Mouse (Mus musculus): ENCODE measurements around the gene Adra1d. TPM values are rescaled to one million over a fixed set of nuclear protein-coding genes. Genes with fewer than 3 reads are reported as not detected.

The Adra1d gene
- polyA plus RNA-seq, 1 experiment from 2014 or later: 1.0 TPM

DNA sequence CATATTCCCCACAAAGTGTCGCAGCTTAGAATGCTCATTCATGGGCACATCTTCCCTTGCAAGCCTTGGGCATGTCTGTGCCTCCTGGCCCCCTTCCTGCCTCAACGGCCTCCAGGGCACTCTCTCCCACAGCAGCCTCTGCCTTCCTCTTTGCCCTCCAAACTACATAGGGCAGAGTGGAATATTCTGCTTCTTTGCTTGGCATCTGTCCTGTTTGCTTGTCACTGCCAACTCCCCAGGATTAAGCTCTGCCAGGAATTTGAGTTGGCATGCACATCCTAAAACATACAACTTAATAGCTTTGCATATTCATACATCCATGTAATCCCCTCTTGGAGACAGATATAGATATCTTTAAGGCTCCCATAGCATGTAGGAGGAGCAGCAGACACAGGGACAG lies 4.2 kb downstream of the Adra1d start:
- Histone ChIP-seq H3K4me3 (ENCODE audit: low read length) (no peak overlapping the region), H3K9me3 (replicated peaks; ENCODE audit: control insufficient read depth, low read length) (no peaks in the 10 kb centered on the region), H3K36me3 (ENCODE audit: control insufficient read depth, insufficient read depth) (no peaks in the 10 kb centered on the region), H3K9ac (ENCODE audit: low read length) (no peak overlapping the region), H3K27me3 (ENCODE audit: control insufficient read depth, insufficient read depth, low read length) (peaks cover 43% of the 10 kb centered on the region), H3K4me1 (ENCODE audit: control insufficient read depth, insufficient read depth, low read length) (0 out of 2 replicates have a peak, but pooled peaks cover 3% of the 10 kb centered on the region), H3K27ac (ENCODE audit: low read length) (no peak overlapping the region), H3K4me2 (ENCODE audit: low read depth, low read length) (no peak overlapping the region)
- ATAC-seq (replicated peaks; ENCODE audit: extremely low read depth, insufficient read depth, low FRiP score): no peak
- WGBS: 73% methylated on average over 2 of the region's 2 CpGs

DNA sequence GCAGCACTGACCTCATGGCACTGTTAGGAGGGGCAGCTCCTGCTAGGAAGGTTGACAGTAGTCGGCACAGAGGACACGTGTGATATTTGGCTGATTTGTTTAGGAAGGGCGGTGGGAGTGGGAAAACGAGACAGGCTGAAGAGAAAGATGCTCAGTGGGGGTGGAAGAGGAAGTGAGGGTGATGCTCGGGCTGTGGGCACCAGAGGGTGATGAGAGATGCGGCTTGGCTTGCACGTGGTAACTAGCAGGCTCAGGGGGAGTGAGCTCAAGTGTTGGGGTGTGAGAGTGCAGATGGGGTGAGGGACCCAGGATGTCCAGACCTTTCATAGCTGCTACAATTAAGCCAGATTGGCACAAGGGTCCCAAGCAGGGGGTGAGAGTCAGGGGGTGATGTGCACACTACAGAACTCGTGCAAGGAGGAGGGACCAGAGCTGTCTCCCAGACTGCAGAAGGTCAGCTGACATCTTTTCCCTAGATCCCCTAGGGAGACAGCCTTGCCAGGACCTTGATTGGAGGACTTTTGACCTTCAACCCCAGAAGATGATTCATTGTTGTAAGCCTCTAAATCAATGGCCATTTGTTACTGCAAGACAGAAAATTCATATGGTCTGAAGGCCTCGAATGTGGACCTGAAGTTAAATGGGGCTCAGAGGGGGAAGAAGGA lies 9.2 kb downstream of the Adra1d start:
- no peak overlapping the region for H3K4me3 ChIP-seq (ENCODE audit: low read length)
- H3K36me3 ChIP-seq (ENCODE audit: control insufficient read depth, insufficient read depth): no peaks in the 10 kb centered on the region
- no peak for ATAC-seq (replicated peaks; ENCODE audit: extremely low read depth, insufficient read depth, low FRiP score)
- H3K9me3 ChIP-seq (replicated peaks; ENCODE audit: control insufficient read depth, low read length): no peaks in the 10 kb centered on the region
- no peaks in the 10 kb centered on the region for H3K4me1 ChIP-seq (ENCODE audit: control insufficient read depth, insufficient read depth, low read length)
- H3K9ac ChIP-seq (ENCODE audit: low read length): no peak overlapping the region
- H3K4me2 ChIP-seq (ENCODE audit: low read depth, low read length): no peak overlapping the region
- H3K27ac ChIP-seq (ENCODE audit: low read length): no peak overlapping the region
- H3K27me3 ChIP-seq (ENCODE audit: control insufficient read depth, insufficient read depth, low read length): peaks cover 26% of the 10 kb centered on the region
- WGBS: 27% methylated on average over 9 of the region's 9 CpGs

- no peak for ATAC-seq (replicated peaks; ENCODE audit: extremely low read depth, insufficient read depth, low FRiP score)
- no peak overlapping the region for H3K9ac ChIP-seq (ENCODE audit: low read length)
- H3K9me3 ChIP-seq (replicated peaks; ENCODE audit: control insufficient read depth, low read length): no peaks in the 10 kb centered on the region
- no peak overlapping the region for H3K27ac ChIP-seq (ENCODE audit: low read length)
- no peak overlapping the region for H3K4me3 ChIP-seq (ENCODE audit: low read length)
- no peaks in the 10 kb centered on the region for H3K4me1 ChIP-seq (ENCODE audit: control insufficient read depth, insufficient read depth, low read length)
- WGBS: 51% methylated on average over 7 of the region's 7 CpGs
- no peak overlapping the region for H3K4me2 ChIP-seq (ENCODE audit: low read depth, low read length)
- no peaks in the 10 kb centered on the region for H3K36me3 ChIP-seq (ENCODE audit: control insufficient read depth, insufficient read depth)
- peaks cover 28% of the 10 kb centered on the region for H3K27me3 ChIP-seq (ENCODE audit: control insufficient read depth, insufficient read depth, low read length)
These were observed 10.1 kb downstream of the Adra1d start for GRCm38 (mm10) chr2:131551701-131552620.

DNA sequence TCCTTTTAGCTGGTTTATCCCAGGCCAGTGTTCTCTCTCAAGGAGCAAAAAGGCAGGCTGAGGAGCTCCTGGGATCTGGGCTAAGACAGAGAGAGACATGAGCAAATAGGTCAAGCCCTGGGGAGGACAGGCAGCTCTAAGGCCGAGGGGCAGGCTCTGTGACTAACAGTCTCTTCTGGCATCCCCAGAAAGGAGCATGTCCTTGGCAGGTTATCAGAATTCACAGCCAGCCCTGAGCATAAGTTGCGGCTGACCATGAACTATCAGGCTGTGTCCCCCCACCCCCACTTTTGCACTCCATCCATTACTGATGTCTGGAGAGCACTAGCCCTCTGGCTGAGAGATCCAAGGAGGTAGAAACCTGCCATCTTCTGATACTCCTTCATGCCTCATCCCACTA lies 11.2 kb downstream of the Adra1d start:
- H3K4me2 ChIP-seq (ENCODE audit: low read depth, low read length): no peak overlapping the region
- no peaks in the 10 kb centered on the region for H3K9me3 ChIP-seq (replicated peaks; ENCODE audit: control insufficient read depth, low read length)
- H3K4me1 ChIP-seq (ENCODE audit: control insufficient read depth, insufficient read depth, low read length): peaks cover 6% of the 10 kb centered on the region; the same call in 1 of the 2 replicates
- ATAC-seq (replicated peaks; ENCODE audit: extremely low read depth, insufficient read depth, low FRiP score): no peak
- no peak overlapping the region for H3K9ac ChIP-seq (ENCODE audit: low read length)
- no peak overlapping the region for H3K4me3 ChIP-seq (ENCODE audit: low read length)
- no peak overlapping the region for H3K27ac ChIP-seq (ENCODE audit: low read length)
- whole genome bisulfite sequencing: 43% methylated on average over 2 of the region's 2 CpGs
- no peaks in the 10 kb centered on the region for H3K36me3 ChIP-seq (ENCODE audit: control insufficient read depth, insufficient read depth)
- H3K27me3 ChIP-seq (ENCODE audit: control insufficient read depth, insufficient read depth, low read length): peaks cover 32% of the 10 kb centered on the region

DNA sequence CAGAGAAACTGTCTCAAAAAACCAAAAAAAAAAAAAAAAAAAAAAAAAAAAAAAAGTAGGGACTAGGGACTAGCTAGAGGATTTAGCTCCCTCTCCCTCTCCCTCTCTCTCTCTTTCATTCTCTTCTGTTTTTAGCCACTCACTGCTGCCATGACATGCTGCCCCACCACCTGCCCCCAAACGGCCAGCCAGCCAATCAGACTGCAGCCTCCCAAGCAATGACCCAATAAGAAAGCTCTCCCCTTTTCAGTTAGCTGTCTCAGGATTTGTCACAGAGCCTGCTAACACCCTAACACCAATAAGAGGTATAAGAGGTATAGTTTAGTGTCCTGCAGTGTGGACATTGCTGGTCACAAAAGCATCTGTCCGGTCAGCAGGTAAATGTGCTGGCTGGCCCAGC lies 11.6 kb downstream of the Adra1d start:
- 75% methylated on average over 2 of the region's 2 CpGs for whole genome bisulfite sequencing
- Histone ChIP-seq H3K27me3 (ENCODE audit: control insufficient read depth, insufficient read depth, low read length) (peaks cover 33% of the 10 kb centered on the region), H3K27ac (ENCODE audit: low read length) (no peak overlapping the region), H3K4me3 (ENCODE audit: low read length) (no peak overlapping the region), H3K4me2 (ENCODE audit: low read depth, low read length) (no peak overlapping the region), H3K9me3 (replicated peaks; ENCODE audit: control insufficient read depth, low read length) (no peaks in the 10 kb centered on the region), H3K4me1 (ENCODE audit: control insufficient read depth, insufficient read depth, low read length) (peaks cover 10% of the 10 kb centered on the region; the same call in 1 of the 2 replicates), H3K36me3 (ENCODE audit: control insufficient read depth, insufficient read depth) (no peaks in the 10 kb centered on the region), H3K9ac (ENCODE audit: low read length) (no peak overlapping the region)
- no peak for ATAC-seq (replicated peaks; ENCODE audit: extremely low read depth, insufficient read depth, low FRiP score)

- no peaks in the 10 kb centered on the region for H3K36me3 ChIP-seq (ENCODE audit: control insufficient read depth, insufficient read depth)
- no peak overlapping the region for H3K27ac ChIP-seq (ENCODE audit: low read length)
- 92% methylated on average over 5 of the region's 5 CpGs for WGBS
- H3K4me3 ChIP-seq (ENCODE audit: low read length): no peak overlapping the region
- no peaks in the 10 kb centered on the region for H3K9me3 ChIP-seq (replicated peaks; ENCODE audit: control insufficient read depth, low read length)
- peaks cover 36% of the 10 kb centered on the region for H3K27me3 ChIP-seq (ENCODE audit: control insufficient read depth, insufficient read depth, low read length)
- H3K9ac ChIP-seq (ENCODE audit: low read length): no peak overlapping the region
- H3K4me1 ChIP-seq (ENCODE audit: control insufficient read depth, insufficient read depth, low read length): peaks cover 11% of the 10 kb centered on the region; the same call in 1 of the 2 replicates
- no peak for ATAC-seq (replicated peaks; ENCODE audit: extremely low read depth, insufficient read depth, low FRiP score)
- H3K4me2 ChIP-seq (ENCODE audit: low read depth, low read length): no peak overlapping the region
These were observed 13.0 kb downstream of the Adra1d start for GRCm38 (mm10) chr2:131549090-131549489.

- no peak overlapping the region for H3K9ac ChIP-seq (ENCODE audit: low read length)
- H3K36me3 ChIP-seq (ENCODE audit: control insufficient read depth, insufficient read depth): no peaks in the 10 kb centered on the region
- 65% methylated on average over 2 of the region's 2 CpGs for WGBS
- H3K4me3 ChIP-seq (ENCODE audit: low read length): no peak overlapping the region
- H3K9me3 ChIP-seq (replicated peaks; ENCODE audit: control insufficient read depth, low read length): no peaks in the 10 kb centered on the region
- H3K4me1 ChIP-seq (ENCODE audit: control insufficient read depth, insufficient read depth, low read length): peaks cover 11% of the 10 kb centered on the region; the same call in 1 of the 2 replicates
- H3K27me3 ChIP-seq (ENCODE audit: control insufficient read depth, insufficient read depth, low read length): peaks cover 36% of the 10 kb centered on the region
- ATAC-seq (replicated peaks; ENCODE audit: extremely low read depth, insufficient read depth, low FRiP score): no peak
- no peak overlapping the region for H3K27ac ChIP-seq (ENCODE audit: low read length)
- H3K4me2 ChIP-seq (ENCODE audit: low read depth, low read length): no peak overlapping the region
These were observed 13.8 kb downstream of the Adra1d start for GRCm38 (mm10) chr2:131548330-131548729.

GRCm38 (mm10) chr2:131546745-131547408 lies 15.2 kb downstream of the Adra1d start:
- peaks cover 11% of the 10 kb centered on the region; the same call in 1 of the 2 replicates for H3K4me1 ChIP-seq (ENCODE audit: control insufficient read depth, insufficient read depth, low read length)
- no peak overlapping the region for H3K27ac ChIP-seq (ENCODE audit: low read length)
- peak overlapping the region; percentile 58; the same call in 1 of the 2 replicates for H3K4me3 ChIP-seq (ENCODE audit: low read length)
- ATAC-seq (replicated peaks; ENCODE audit: extremely low read depth, insufficient read depth, low FRiP score): no peak
- H3K9ac ChIP-seq (ENCODE audit: low read length): no peak overlapping the region
- H3K36me3 ChIP-seq (ENCODE audit: control insufficient read depth, insufficient read depth): no peaks in the 10 kb centered on the region
- WGBS: 22% methylated on average over 19 of the region's 19 CpGs
- peaks cover 33% of the 10 kb centered on the region for H3K27me3 ChIP-seq (ENCODE audit: control insufficient read depth, insufficient read depth, low read length)
- peak overlapping the region; percentile 87 for H3K4me2 ChIP-seq (ENCODE audit: low read depth, low read length)
- no peaks in the 10 kb centered on the region for H3K9me3 ChIP-seq (replicated peaks; ENCODE audit: control insufficient read depth, low read length)

All from heart, embryonic 16.5 days (tissue).